Mouse (Mus musculus): ENCODE data around the gene Trmt6.

GRCm38 (mm10) chr2:132863325-132863724, 47.5 kb upstream of the Trmt6 start:
- TF ChIP-seq POLR2A (IDR thresholded peaks at IDR 0.05; ENCODE audit: insufficient read depth, low read depth, low read length) (no peak), CTCF (IDR thresholded peaks at IDR 0.05; ENCODE audit: insufficient read depth, low read depth, low read length) (no peak)

Measured in olfactory bulb, adult 2 months (tissue).